Mouse (Mus musculus) megakaryocyte, embryonic 14.5 days (primary cell): Measurements from ENCODE around the gene Igsf3.

Experiments used
- FLI1 ChIP-seq: IDR thresholded peaks from 2 replicates; pipeline ENCODE4 v1.6.1; 2012; ENCODE audit warnings: low read length, inconsistent platforms, mixed read lengths
- GATA1 ChIP-seq: IDR thresholded peaks from 3 replicates; pipeline ENCODE4 v1.6.1; 2012; ENCODE audit warnings: mixed read lengths, low read length, inconsistent platforms, borderline replicate concordance

- TF ChIP-seq GATA1 = no peak
- no peak for TF ChIP-seq FLI1
Observed at GRCm38 (mm10) chr3:101404620-101405415, 27.9 kb downstream of the Igsf3 start.
